Mouse (Mus musculus): ENCODE measurements around the gene Smarca2. TPM values are rescaled to one million over a fixed set of nuclear protein-coding genes. Genes with fewer than 3 reads are reported as not detected.
A peak's percentile ranks its signal among the peaks of the same experiment; 100 is the strongest.

Gene Smarca2
- polyA plus RNA-seq, 1 experiment from 2014 or later = 140 TPM

GRCm38 (mm10) chr19:26759295-26759694, 154.4 kb downstream of the Smarca2 start:
- WGBS = 81% methylated on average over 13 of the region's 13 CpGs
- H3K36me3 ChIP-seq (ENCODE audit: control insufficient read depth, insufficient read depth, low read length) = peaks cover 10% of the 10 kb centered on the region; the same call in 1 of the 2 replicates
- H3K9ac ChIP-seq (replicated peaks; ENCODE audit: low read length) = no peak overlapping the region
- H3K9me3 ChIP-seq (ENCODE audit: control insufficient read depth, low read length) = no peaks in the 10 kb centered on the region
- H3K4me2 ChIP-seq (ENCODE audit: low read length) = no peak overlapping the region
- H3K4me1 ChIP-seq (ENCODE audit: control insufficient read depth, insufficient read depth, low read length) = peaks cover 23% of the 10 kb centered on the region
- DNase-seq = no peak
- no peak overlapping the region for H3K27ac ChIP-seq (replicated peaks; ENCODE audit: low read depth, low read length)
- no peaks in the 10 kb centered on the region for H3K27me3 ChIP-seq (ENCODE audit: control insufficient read depth, insufficient read depth, low read length)
- no peak for ATAC-seq (ENCODE audit: low FRiP score, low TSS enrichment)
- no peak overlapping the region for H3K4me3 ChIP-seq (replicated peaks; ENCODE audit: low read depth, low read length)

GRCm38 (mm10) chr19:26761257-26761656, 156.4 kb downstream of the Smarca2 start:
- Histone ChIP-seq H3K4me1 (ENCODE audit: control insufficient read depth, insufficient read depth, low read length) (peaks cover 20% of the 10 kb centered on the region), H3K27me3 (ENCODE audit: control insufficient read depth, insufficient read depth, low read length) (no peaks in the 10 kb centered on the region), H3K9ac (replicated peaks; ENCODE audit: low read length) (no peak overlapping the region), H3K36me3 (ENCODE audit: control insufficient read depth, insufficient read depth, low read length) (peaks cover 5% of the 10 kb centered on the region; the same call in 1 of the 2 replicates), H3K27ac (replicated peaks; ENCODE audit: low read depth, low read length) (peak overlapping the region; percentile 77), H3K4me2 (ENCODE audit: low read length) (no peak overlapping the region), H3K4me3 (replicated peaks; ENCODE audit: low read depth, low read length) (no peak overlapping the region), H3K9me3 (ENCODE audit: control insufficient read depth, low read length) (no peaks in the 10 kb centered on the region)
- ATAC-seq (ENCODE audit: low FRiP score, low TSS enrichment) (peak; percentile 71; the same call in 1 of the 2 replicates), DNase-seq (peak; percentile 70)

GRCm38 (mm10) chr19:26765483-26765882, 160.6 kb downstream of the Smarca2 start:
- 92% methylated on average over 7 of the region's 7 CpGs for WGBS

GRCm38 (mm10) chr19:26767454-26767853, 162.6 kb downstream of the Smarca2 start:
- H3K4me1 ChIP-seq (ENCODE audit: control insufficient read depth, insufficient read depth, low read length) = peaks cover 49% of the 10 kb centered on the region
- H3K9me3 ChIP-seq (ENCODE audit: control insufficient read depth, low read length) = no peaks in the 10 kb centered on the region
- ATAC-seq (ENCODE audit: low FRiP score, low TSS enrichment) (no peak), DNase-seq (no peak)
- 87% methylated on average over 13 of the region's 13 CpGs for WGBS
- H3K36me3 ChIP-seq (ENCODE audit: control insufficient read depth, insufficient read depth, low read length) = peaks cover 3% of the 10 kb centered on the region; the same call in 1 of the 2 replicates
- H3K27me3 ChIP-seq (ENCODE audit: control insufficient read depth, insufficient read depth, low read length) = no peaks in the 10 kb centered on the region
- H3K9ac ChIP-seq (replicated peaks; ENCODE audit: low read length) = no peak overlapping the region
- no peak overlapping the region for H3K4me3 ChIP-seq (replicated peaks; ENCODE audit: low read depth, low read length)
- peak overlapping the region; percentile 99 for H3K27ac ChIP-seq (replicated peaks; ENCODE audit: low read depth, low read length)
- no peak overlapping the region for H3K4me2 ChIP-seq (ENCODE audit: low read length)

More at GRCm38 (mm10) chr19:26765483-26765882, 160.6 kb downstream of the Smarca2 start:
- Histone ChIP-seq H3K27ac (replicated peaks; ENCODE audit: low read depth, low read length) (no peak overlapping the region), H3K9ac (replicated peaks; ENCODE audit: low read length) (no peak overlapping the region), H3K27me3 (ENCODE audit: control insufficient read depth, insufficient read depth, low read length) (no peaks in the 10 kb centered on the region), H3K4me1 (ENCODE audit: control insufficient read depth, insufficient read depth, low read length) (peaks cover 50% of the 10 kb centered on the region), H3K9me3 (ENCODE audit: control insufficient read depth, low read length) (no peaks in the 10 kb centered on the region), H3K4me2 (ENCODE audit: low read length) (no peak overlapping the region), H3K36me3 (ENCODE audit: control insufficient read depth, insufficient read depth, low read length) (no peaks in the 10 kb centered on the region), H3K4me3 (replicated peaks; ENCODE audit: low read depth, low read length) (no peak overlapping the region)
- ATAC-seq (ENCODE audit: low FRiP score, low TSS enrichment) = no peak
- DNase-seq = no peak

GRCm38 (mm10) chr19:26767941-26768340, 163.1 kb downstream of the Smarca2 start:
- DNase-seq (no peak), ATAC-seq (ENCODE audit: low FRiP score, low TSS enrichment) (no peak)
- Histone ChIP-seq H3K4me1 (ENCODE audit: control insufficient read depth, insufficient read depth, low read length) (peaks cover 44% of the 10 kb centered on the region), H3K4me3 (replicated peaks; ENCODE audit: low read depth, low read length) (no peak overlapping the region), H3K4me2 (ENCODE audit: low read length) (no peak overlapping the region), H3K27me3 (ENCODE audit: control insufficient read depth, insufficient read depth, low read length) (no peaks in the 10 kb centered on the region), H3K36me3 (ENCODE audit: control insufficient read depth, insufficient read depth, low read length) (peaks cover 7% of the 10 kb centered on the region), H3K9ac (replicated peaks; ENCODE audit: low read length) (no peak overlapping the region), H3K27ac (replicated peaks; ENCODE audit: low read depth, low read length) (peak overlapping the region; percentile 99), H3K9me3 (ENCODE audit: control insufficient read depth, low read length) (no peaks in the 10 kb centered on the region)
- WGBS = 89% methylated on average over 6 of the region's 6 CpGs

- Histone ChIP-seq H3K27me3 (ENCODE audit: control insufficient read depth, insufficient read depth, low read length) (no peaks in the 10 kb centered on the region), H3K27ac (replicated peaks; ENCODE audit: low read depth, low read length) (peak overlapping the region; percentile 99), H3K4me2 (ENCODE audit: low read length) (peak overlapping the region; percentile 58; the same call in 1 of the 2 replicates), H3K36me3 (ENCODE audit: control insufficient read depth, insufficient read depth, low read length) (peaks cover 11% of the 10 kb centered on the region), H3K9me3 (ENCODE audit: control insufficient read depth, low read length) (no peaks in the 10 kb centered on the region), H3K9ac (replicated peaks; ENCODE audit: low read length) (no peak overlapping the region), H3K4me3 (replicated peaks; ENCODE audit: low read depth, low read length) (no peak overlapping the region), H3K4me1 (ENCODE audit: control insufficient read depth, insufficient read depth, low read length) (peaks cover 43% of the 10 kb centered on the region)
- DNase-seq (no peak), ATAC-seq (ENCODE audit: low FRiP score, low TSS enrichment) (no peak)
- 78% methylated on average over 5 of the region's 5 CpGs for WGBS
Observed at GRCm38 (mm10) chr19:26768846-26769245, 164.0 kb downstream of the Smarca2 start.

- ATAC-seq (ENCODE audit: low FRiP score, low TSS enrichment) = peak; percentile 85
- peaks cover 21% of the 10 kb centered on the region for H3K36me3 ChIP-seq (ENCODE audit: control insufficient read depth, insufficient read depth, low read length)
- WGBS = 5% methylated on average over 16 of the region's 16 CpGs
- DNase-seq = peak; percentile 95
- H3K4me3 ChIP-seq (replicated peaks; ENCODE audit: low read depth, low read length) = peak overlapping the region; percentile 26
- H3K27ac ChIP-seq (replicated peaks; ENCODE audit: low read depth, low read length) = peak overlapping the region; percentile 99
- no peaks in the 10 kb centered on the region for H3K27me3 ChIP-seq (ENCODE audit: control insufficient read depth, insufficient read depth, low read length)
- peak overlapping the region; percentile 59 for H3K9ac ChIP-seq (replicated peaks; ENCODE audit: low read length)
- H3K9me3 ChIP-seq (ENCODE audit: control insufficient read depth, low read length) = no peaks in the 10 kb centered on the region
- H3K4me2 ChIP-seq (ENCODE audit: low read length) = peak overlapping the region; percentile 58
- peaks cover 43% of the 10 kb centered on the region for H3K4me1 ChIP-seq (ENCODE audit: control insufficient read depth, insufficient read depth, low read length)
Observed at GRCm38 (mm10) chr19:26769609-26770500, 165.0 kb downstream of the Smarca2 start.

GRCm38 (mm10) chr19:26770592-26770991, 165.7 kb downstream of the Smarca2 start:
- peak overlapping the region; percentile 58 for H3K4me2 ChIP-seq (ENCODE audit: low read length)
- 2% methylated on average over 6 of the region's 6 CpGs for WGBS
- H3K27ac ChIP-seq (replicated peaks; ENCODE audit: low read depth, low read length) = peak overlapping the region; percentile 99
- peaks cover 25% of the 10 kb centered on the region for H3K36me3 ChIP-seq (ENCODE audit: control insufficient read depth, insufficient read depth, low read length)
- ATAC-seq (ENCODE audit: low FRiP score, low TSS enrichment) (peak; percentile 62), DNase-seq (peak; percentile 79)
- H3K27me3 ChIP-seq (ENCODE audit: control insufficient read depth, insufficient read depth, low read length) = no peaks in the 10 kb centered on the region
- H3K9ac ChIP-seq (replicated peaks; ENCODE audit: low read length) = peak overlapping the region; percentile 59; the same call in 1 of the 2 replicates
- peaks cover 43% of the 10 kb centered on the region for H3K4me1 ChIP-seq (ENCODE audit: control insufficient read depth, insufficient read depth, low read length)
- H3K4me3 ChIP-seq (replicated peaks; ENCODE audit: low read depth, low read length) = peak overlapping the region; percentile 26; the same call in 1 of the 2 replicates
- no peaks in the 10 kb centered on the region for H3K9me3 ChIP-seq (ENCODE audit: control insufficient read depth, low read length)

Data from midbrain, embryonic 14.5 days (tissue).